Mouse (Mus musculus) embryonic fibroblast, embryonic 13.5 days (primary cell): ENCODE measurements around the gene BC037034. TPM values are rescaled to one million over a fixed set of nuclear protein-coding genes. Genes with fewer than 3 reads are reported as not detected.

Experiments
- H3K27ac ChIP-seq: 2 replicates; pipeline ENCODE4 v1.5.1; 2012; ENCODE audit warnings: low read length, control low read depth, inconsistent platforms; ENCODE audit not compliant: insufficient read depth
- H3K4me1 ChIP-seq: 2 replicates; pipeline ENCODE4 v1.6.1; 2011; ENCODE audit warnings: low read length; ENCODE audit not compliant: control insufficient read depth, insufficient read depth
- H3K4me3 ChIP-seq: 2 replicates; pipeline ENCODE4 v1.5.1; 2011; ENCODE audit warnings: mild to moderate bottlenecking, control low read depth, low read length; ENCODE audit not compliant: insufficient read depth
- CTCF ChIP-seq: IDR thresholded peaks from 2 replicates; pipeline ENCODE4 v1.5.1; 2011; ENCODE audit warnings: mild to moderate bottlenecking, control low read depth, low read length, moderate library complexity, borderline replicate concordance; ENCODE audit not compliant: insufficient read depth
- POLR2A ChIP-seq: IDR thresholded peaks from 2 replicates; pipeline ENCODE4 v1.6.1; 2011; ENCODE audit warnings: low read depth, mild to moderate bottlenecking, control low read depth, low read length, moderate library complexity
- polyA plus RNA-seq: library from polyadenylated mRNA; stranded (reverse); fragments of >200 nt; gene quantifications from 2 replicates; pipeline ENCODE4 v1.2.4, GENCODE M21; 2011; ENCODE audit warnings: low read depth; ENCODE audit not compliant: missing spikeins, insufficient read length

Gene BC037034
- polyA plus RNA-seq, 1 experiment = 18.2 TPM

DNA sequence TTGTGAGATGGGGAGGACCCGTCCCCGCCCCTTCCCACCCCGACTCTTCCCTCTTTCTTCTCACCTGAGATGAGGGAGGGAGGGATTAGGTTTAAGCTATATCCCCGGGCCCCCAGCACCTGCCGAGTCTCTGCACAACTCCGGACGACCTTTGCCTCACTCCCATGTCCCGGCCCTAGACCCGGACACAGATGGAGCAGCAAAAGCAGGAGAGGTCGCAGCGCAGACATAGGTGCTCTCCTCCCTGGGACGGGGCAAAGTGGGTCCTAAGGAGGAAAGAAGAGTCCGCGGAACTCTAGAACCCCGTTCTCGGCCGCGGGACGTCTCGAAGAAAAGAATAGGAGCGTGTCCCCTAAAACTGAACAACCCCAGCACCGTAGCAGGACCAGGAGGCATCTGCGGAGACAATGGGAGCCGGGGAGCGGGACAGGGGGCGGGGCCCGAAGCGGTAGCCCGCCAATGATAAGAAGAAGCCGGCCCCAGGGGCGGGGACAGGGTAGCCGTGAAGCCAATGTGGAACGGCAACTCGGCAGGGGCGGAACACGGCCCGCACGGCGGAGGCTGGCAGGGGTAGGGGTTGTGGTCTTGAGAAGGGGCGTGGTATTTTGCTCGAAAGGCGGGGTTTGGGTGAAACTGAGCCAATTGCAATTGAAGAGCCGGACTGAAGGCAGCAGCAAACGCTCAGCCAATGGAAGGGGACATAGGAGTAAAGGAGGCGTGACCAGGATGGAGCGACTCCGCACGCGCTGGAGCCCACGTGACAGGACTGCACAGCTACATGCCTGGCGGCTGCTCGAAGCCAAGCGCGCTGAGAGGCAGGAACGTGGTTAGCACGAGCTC, 16.0 kb upstream of the BC037034 start, which contains the start of the genes Gm43720, Gpc2 and Stag3:
Gm43720 (minus strand) TSS at position 374 of the 840 bp plus-strand sequence.
Gpc2 (minus strand) TSS at position 421 of the 840 bp plus-strand sequence.
Stag3 (plus strand) TSS at position 656 of the 840 bp plus-strand sequence.
- TF ChIP-seq CTCF (no peak), POLR2A (peak; percentile 81)
- Histone ChIP-seq H3K4me3 (peak within 1 kb of the TSS; percentile 70), H3K27ac (no peak within 1 kb of the TSS), H3K4me1 (no peaks in the 10 kb centered on the region; the same call in 1 of the 2 replicates)

DNA sequence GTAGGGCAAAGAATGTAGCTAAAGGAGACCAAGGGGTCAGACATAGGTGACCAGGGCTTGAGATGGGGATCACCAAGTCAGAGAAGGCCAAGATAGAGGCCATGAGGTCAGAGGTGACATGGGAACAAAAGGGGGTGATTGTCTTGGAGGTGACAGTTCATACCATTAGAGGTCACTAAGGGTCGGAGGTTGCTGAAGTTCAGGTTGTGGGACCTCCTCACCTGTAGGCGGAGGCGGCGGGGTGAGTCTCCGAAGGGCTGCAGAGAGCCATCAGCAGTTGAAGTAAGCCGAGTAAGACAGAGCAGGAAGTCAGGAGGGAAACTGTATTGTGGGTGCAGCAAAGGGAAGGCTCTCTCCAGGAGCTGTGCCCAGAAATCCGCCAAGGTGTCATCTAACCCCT, 14.2 kb upstream of the BC037034 start:
- H3K4me1 ChIP-seq = no peaks in the 10 kb centered on the region; the same call in 1 of the 2 replicates
- TF ChIP-seq CTCF (no peak), POLR2A (no peak)
- no peak overlapping the region for H3K27ac ChIP-seq
- no peak overlapping the region for H3K4me3 ChIP-seq

DNA sequence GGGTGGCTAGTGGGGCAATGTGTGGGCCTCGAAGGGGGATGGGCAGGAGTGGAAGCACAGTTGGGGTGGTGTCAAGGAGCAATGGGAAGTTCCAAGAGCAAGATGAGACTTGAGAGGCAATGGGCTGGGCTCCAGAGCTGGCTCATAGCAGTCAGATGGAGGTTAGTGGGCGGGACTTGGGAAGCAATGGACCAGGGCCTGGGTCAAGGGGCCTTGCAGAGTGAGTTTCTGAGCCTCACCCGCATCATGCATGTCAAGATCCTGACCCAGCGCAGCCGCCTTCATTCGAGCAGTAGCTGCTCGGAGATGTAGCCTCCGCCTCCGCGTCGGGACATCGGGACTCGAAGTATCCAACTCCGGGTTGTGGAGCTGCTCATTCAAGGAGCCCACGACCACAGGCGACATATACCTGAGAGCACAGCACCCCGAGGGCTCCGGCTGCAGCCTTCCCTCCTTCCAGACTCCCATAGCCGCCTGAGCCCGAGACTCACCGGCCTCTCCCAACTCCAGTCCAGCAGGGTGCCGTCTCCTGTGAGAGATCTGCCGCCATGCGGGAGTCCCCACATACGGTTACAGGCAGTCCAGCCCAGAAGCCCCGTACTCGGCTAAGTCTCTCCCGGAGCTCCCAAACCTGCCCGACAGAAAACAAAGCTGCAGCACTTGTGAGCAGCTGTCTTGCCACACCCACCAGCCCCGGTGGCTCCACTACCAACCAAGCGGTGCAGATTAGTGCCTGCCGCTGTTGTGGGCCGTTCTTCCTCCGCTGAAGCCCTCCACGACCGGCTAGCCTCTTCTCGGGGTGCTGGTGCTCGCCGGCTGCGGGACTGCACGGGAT, 11.6 kb upstream of the BC037034 start:
- TF ChIP-seq POLR2A = no peak
- TF ChIP-seq CTCF = no peak
- no peak overlapping the region for H3K4me3 ChIP-seq
- no peak overlapping the region for H3K27ac ChIP-seq
- peaks cover 2% of the 10 kb centered on the region; the same call in 1 of the 2 replicates for H3K4me1 ChIP-seq

GRCm38 (mm10) chr5:138274186-138274585, 10.4 kb upstream of the BC037034 start:
- no peak overlapping the region for H3K27ac ChIP-seq
- peaks cover 2% of the 10 kb centered on the region; the same call in 1 of the 2 replicates for H3K4me1 ChIP-seq
- H3K4me3 ChIP-seq = no peak overlapping the region
- TF ChIP-seq CTCF = no peak
- no peak for TF ChIP-seq POLR2A

DNA sequence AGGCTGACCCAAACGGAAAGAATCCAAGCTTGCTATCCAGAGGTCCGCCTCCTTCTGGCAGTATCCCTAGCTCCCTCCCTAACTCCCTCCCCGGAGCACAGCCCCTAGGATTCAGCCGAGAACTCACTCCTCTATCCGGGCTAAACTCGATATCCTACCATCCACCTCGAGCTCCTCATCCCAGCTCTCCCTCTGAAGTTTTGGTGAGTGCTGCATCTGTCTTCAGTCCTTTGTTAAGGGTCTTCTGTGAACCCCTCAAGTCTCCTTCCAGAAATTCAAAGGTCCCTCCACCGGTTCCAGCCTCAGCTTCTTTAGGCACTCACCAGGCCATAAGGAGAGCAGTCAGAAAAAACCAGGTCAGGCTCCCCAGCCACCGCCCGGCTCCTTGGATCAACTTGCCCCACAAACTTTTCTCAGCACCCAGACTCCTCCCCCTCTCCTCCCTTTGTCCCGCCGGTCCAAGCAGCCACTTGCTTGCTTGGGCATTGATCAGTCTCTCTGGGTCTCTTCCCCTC, 8.6 kb upstream of the BC037034 start, which contains the start of gene Gal3st4:
Gal3st4 (minus strand) TSS at position 432 of the 515 bp plus-strand sequence.
- H3K4me1 ChIP-seq = 0 out of 2 replicates have a peak, but pooled peaks cover 2% of the 10 kb centered on the region
- peak within 1 kb of the TSS; percentile 28 for H3K4me3 ChIP-seq

DNA sequence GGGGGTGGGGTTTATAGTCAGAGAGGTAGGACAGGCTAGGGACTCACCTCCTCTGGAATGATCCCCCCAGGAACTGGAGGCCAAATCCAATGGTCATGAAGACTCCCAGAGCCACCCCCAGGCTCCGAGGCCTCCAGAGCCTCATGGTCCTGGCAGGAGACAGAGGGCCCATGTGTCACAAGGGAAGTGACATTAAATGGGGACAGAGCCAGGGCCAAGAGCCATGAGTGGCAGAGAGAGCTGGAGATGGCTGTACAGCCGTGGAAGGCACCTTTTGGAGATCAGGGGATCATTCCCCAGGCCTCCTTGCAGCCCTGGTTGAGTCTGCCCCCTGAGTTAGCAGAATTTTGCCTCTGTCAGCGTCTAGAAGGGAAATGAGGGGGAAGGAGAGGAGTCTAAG, 7.4 kb upstream of the BC037034 start:
- 0 out of 2 replicates have a peak, but pooled peaks cover 2% of the 10 kb centered on the region for H3K4me1 ChIP-seq
- TF ChIP-seq CTCF = no peak
- no peak for TF ChIP-seq POLR2A
- H3K27ac ChIP-seq = no peak overlapping the region
- H3K4me3 ChIP-seq = no peak overlapping the region

More for the DNA sequence above, 8.6 kb upstream of the BC037034 start, which contains the start of gene Gal3st4:
- H3K27ac ChIP-seq = peak within 1 kb of the TSS; percentile 88
- TF ChIP-seq POLR2A (peak; percentile 76), CTCF (no peak)

DNA sequence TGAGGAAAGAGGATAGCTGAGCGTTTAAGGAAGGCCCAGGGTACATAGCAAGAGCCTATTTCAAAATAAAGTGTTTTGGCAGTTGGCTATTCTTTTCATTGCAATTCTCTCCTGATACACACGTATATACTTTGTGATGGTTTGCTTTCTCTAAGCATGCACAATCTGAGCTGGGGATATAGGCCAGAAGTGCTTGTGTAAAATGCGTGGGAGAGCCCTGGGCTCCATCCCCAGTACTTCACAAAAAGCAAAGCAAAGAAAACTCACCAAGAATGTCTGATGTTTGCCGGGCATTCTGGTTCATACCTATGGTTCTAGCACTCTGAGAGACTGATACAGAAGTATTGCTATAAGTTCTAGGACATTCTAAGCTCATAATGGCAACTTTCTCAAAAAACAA, 5.1 kb upstream of the BC037034 start:
- H3K4me1 ChIP-seq = 0 out of 2 replicates have a peak, but pooled peaks cover 2% of the 10 kb centered on the region
- no peak overlapping the region for H3K27ac ChIP-seq
- no peak overlapping the region for H3K4me3 ChIP-seq
- TF ChIP-seq POLR2A (no peak), CTCF (no peak)

- Histone ChIP-seq H3K4me1 (peaks cover 6% of the 10 kb centered on the region), H3K27ac (no peak overlapping the region), H3K4me3 (no peak overlapping the region)
- TF ChIP-seq CTCF (no peak), POLR2A (no peak)
Observed at GRCm38 (mm10) chr5:138267114-138267513, 3.3 kb upstream of the BC037034 start.

DNA sequence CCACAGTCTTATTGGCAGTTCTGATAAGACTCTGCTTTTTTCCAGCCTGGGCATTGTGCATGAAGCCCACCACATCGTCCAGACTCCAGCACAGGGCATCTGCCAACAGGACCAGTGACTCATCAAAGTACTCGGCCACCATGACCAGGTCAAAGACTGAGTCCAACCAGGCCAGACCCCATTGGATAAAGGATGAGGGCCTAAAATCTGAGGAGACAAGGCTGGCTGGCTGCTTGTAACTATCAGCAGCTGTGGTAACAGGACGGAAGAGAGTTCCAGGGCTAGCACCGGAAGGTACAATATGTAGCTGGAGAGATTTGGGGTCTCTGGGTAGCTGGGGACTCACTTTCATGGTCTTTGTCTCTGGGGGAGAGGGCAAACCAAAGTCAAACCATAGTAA, 1.9 kb upstream of the BC037034 start:
- Histone ChIP-seq H3K27ac (no peak overlapping the region), H3K4me1 (peaks cover 3% of the 10 kb centered on the region), H3K4me3 (no peak overlapping the region)
- TF ChIP-seq CTCF (no peak), POLR2A (no peak)
